ENCODE assay signal across 10 mouse cellular contexts in genomic region chr17:28234641-28235040, GRCm38 (mm10). TPM values are rescaled to one million over a fixed set of nuclear protein-coding genes. Genes with fewer than 3 reads are reported as not detected.
DNase-seq lines count a peak whose midpoint lies in the region; ATAC-seq and TF ChIP-seq lines count a peak whose summit lies in the region.
"Had no signal": no experiment of that assay in that cellular context is flagged by ENCODE, and none has a peak within 500 bp of the region (broad histone marks: within the 10 kb centered on the region; RNA-seq: fewer than 3 reads in every experiment).

No protein-coding gene starts in this region.

- TF ChIP-seq CTCF in lung, adult 2 months (IDR thresholded peaks at IDR 0.05; ENCODE audit: insufficient read depth, low read length): no peak
- TF ChIP-seq CTCF in small intestine, adult 2 months (IDR thresholded peaks at IDR 0.05; ENCODE audit: extremely low read depth, insufficient read length, insufficient replicate concordance, low read depth, low read length): no peak

- no peak for TF ChIP-seq POLR2A in lung, adult 2 months (IDR thresholded peaks at IDR 0.05; ENCODE audit: borderline replicate concordance, extremely low read depth, low read depth, low read length)
- no peak for TF ChIP-seq POLR2A in small intestine, adult 2 months (IDR thresholded peaks at IDR 0.05; ENCODE audit: low read depth, low read length)

- no peak for ATAC-seq in erythroblast, adult 5-6 weeks (replicated peaks; ENCODE audit: low FRiP score, poor library complexity, severe bottlenecking)
- ATAC-seq in lung, embryonic 15.5 days (ENCODE audit: borderline replicate concordance, extremely low read depth, low FRiP score, low TSS enrichment): no peak
- ATAC-seq in hindbrain, embryonic 14.5 days (ENCODE audit: low FRiP score): no peak
- ATAC-seq in inflammation-experienced regulatory T-cells, adult 6 months: no peak
- ATAC-seq: Patski had no signal

- H3K4me3 ChIP-seq in erythroblast, embryonic 14.5 days (replicated peaks): peak overlapping the region; percentile 0
- H3K4me3 ChIP-seq in lung, embryonic 15.5 days: no peak overlapping the region
- H3K4me3 ChIP-seq in lung, adult 2 months (replicated peaks; ENCODE audit: extremely low read depth, low read depth, low read length): no peak overlapping the region
- no peak overlapping the region for H3K4me3 ChIP-seq in hindbrain, embryonic 14.5 days (replicated peaks; ENCODE audit: low read length)
- H3K4me3 ChIP-seq in small intestine, adult 2 months (ENCODE audit: low read depth, low read length): peak overlapping the region; percentile 32

- peaks cover 72% of the 10 kb centered on the region for H3K4me1 ChIP-seq in erythroblast, embryonic 14.5 days (ENCODE audit: control insufficient read depth)
- H3K4me1 ChIP-seq in lung, embryonic 15.5 days: peaks cover 12% of the 10 kb centered on the region
- H3K4me1 ChIP-seq in lung, adult 2 months (ENCODE audit: control insufficient read depth, insufficient read depth, low read length): 0 out of 2 replicates have a peak, but pooled peaks cover 4% of the 10 kb centered on the region
- H3K4me1 ChIP-seq in hindbrain, embryonic 14.5 days (replicated peaks; ENCODE audit: control insufficient read depth, insufficient read depth, low read length): 0 out of 2 replicates have a peak, but pooled peaks cover 3% of the 10 kb centered on the region
- peaks cover 22% of the 10 kb centered on the region for H3K4me1 ChIP-seq in small intestine, adult 2 months (ENCODE audit: control insufficient read depth, insufficient read depth, insufficient read length, low read length)

- peaks cover 46% of the 10 kb centered on the region for H3K36me3 ChIP-seq in erythroblast, embryonic 14.5 days (ENCODE audit: control insufficient read depth)
- 0 out of 2 replicates have a peak, but pooled peaks cover 5% of the 10 kb centered on the region for H3K36me3 ChIP-seq in lung, embryonic 15.5 days
- H3K36me3 ChIP-seq in hindbrain, embryonic 14.5 days (replicated peaks; ENCODE audit: control insufficient read depth, insufficient read depth): 0 out of 2 replicates have a peak, but pooled peaks cover 3% of the 10 kb centered on the region
- H3K36me3 ChIP-seq in small intestine, adult 2 months (ENCODE audit: control insufficient read depth, insufficient read depth, low read length): peaks cover 21% of the 10 kb centered on the region

- peak overlapping the region; percentile 16; the same call in 1 of the 2 replicates for H3K4me2 ChIP-seq in lung, embryonic 15.5 days
- peak overlapping the region; percentile 78; the same call in 1 of the 2 replicates for H3K4me2 ChIP-seq in hindbrain, embryonic 14.5 days (replicated peaks)

- no peaks in the 10 kb centered on the region for H3K27me3 ChIP-seq in erythroblast, embryonic 14.5 days (ENCODE audit: control insufficient read depth)
- H3K27me3 ChIP-seq in lung, embryonic 15.5 days: peaks cover 3% of the 10 kb centered on the region; the same call in 1 of the 2 replicates
- no peaks in the 10 kb centered on the region for H3K27me3 ChIP-seq in hindbrain, embryonic 14.5 days (ENCODE audit: control insufficient read depth, insufficient read depth, low read length)
- no peaks in the 10 kb centered on the region for H3K27me3 ChIP-seq in small intestine, adult 2 months (ENCODE audit: control insufficient read depth, insufficient read depth, low read length)
- H3K27me3 ChIP-seq: Patski had no signal

- H3K27ac ChIP-seq in lung, embryonic 15.5 days: no peak overlapping the region
- H3K27ac ChIP-seq in hindbrain, embryonic 14.5 days: no peak overlapping the region
- H3K27ac ChIP-seq in small intestine, adult 2 months (ENCODE audit: insufficient read depth, low read depth, low read length): peak overlapping the region; percentile 78; the same call in 1 of the 2 replicates

- H3K9me3 ChIP-seq in erythroblast, embryonic 14.5 days (ENCODE audit: control insufficient read depth, low read length): no peaks in the 10 kb centered on the region
- H3K9me3 ChIP-seq in lung, embryonic 15.5 days: no peaks in the 10 kb centered on the region
- no peaks in the 10 kb centered on the region for H3K9me3 ChIP-seq in hindbrain, embryonic 14.5 days (ENCODE audit: control insufficient read depth, low read length)

- no peak for DNase-seq in lung, adult 2 months
- DNase-seq in hindbrain, embryonic 14.5 days (ENCODE audit: low spot score): no peak
- DNase-seq in gastrocnemius, adult 8-10 months (ENCODE audit: low spot score in 2 of 2): no peak
- DNase-seq: kidney, adult 11 months had no signal

- WGBS in lung, embryonic 15.5 days: 79% methylated on average over 5 of the region's 5 CpGs
- 86% methylated on average over 5 of the region's 5 CpGs for WGBS in lung, adult 2 months
- 84% methylated on average over 5 of the region's 5 CpGs for WGBS in hindbrain, embryonic 14.5 days
- 87% methylated on average over 5 of the region's 5 CpGs for whole genome bisulfite sequencing in small intestine, adult 2 months

- no peak overlapping the region for H3K9ac ChIP-seq in lung, embryonic 15.5 days
- no peak overlapping the region for H3K9ac ChIP-seq in hindbrain, embryonic 14.5 days

RNA-seq across cellular contexts. Expression of gene Ppard, which starts 2.1 kb away (rescaled TPM):
- polyA plus RNA-seq in erythroblast, embryonic 14.5 days (2012): 5.3 and 6.6 TPM in 2 replicates
- total RNA-seq in erythroblast, adult 5-6 weeks (2015; ENCODE audit: low replicate concordance): 0.21 and 0.77 TPM in 2 replicates
- 0.94 TPM in 1 of 2 replicates, not detected in the other for total RNA-seq in erythroblast, adult 5-6 weeks (2017; ENCODE audit: low replicate concordance)
- polyA plus RNA-seq in lung, embryonic 15.5 days (2015; fragmentation: Nextera tagmentation; extraction: Ambion mirVana): 2.1 and 2.9 TPM in 2 replicates
- polyA plus RNA-seq in lung, adult 2 months (2012; rRNA removed): 33.3 and 41.7 TPM in 2 replicates
- polyA plus RNA-seq in hindbrain, embryonic 14.5 days (2014; fragmentation: Nextera tagmentation; extraction: Ambion mirVana): 1.6 and 1.8 TPM in 2 replicates
- polyA plus RNA-seq in small intestine, adult 2 months (2012; rRNA removed): 118 and 203 TPM in 2 replicates
- polyA plus RNA-seq in inflammation-experienced regulatory T-cells, adult 6 months (2017; shearing (Covaris generic)): 1 to 10 TPM; 2.5 to 3.8 (median 3.8) TPM
- total RNA-seq in gastrocnemius, adult 8-10 months (2022): 10 to 100 TPM; 24.7 to 28.3 (median 26.1) TPM

RNA-seq across cellular contexts. Expression of gene Def6, which starts 27.1 kb away (rescaled TPM):
- 0.53 and 0.80 TPM in 2 replicates for polyA plus RNA-seq in erythroblast, embryonic 14.5 days (2012)
- total RNA-seq in erythroblast, adult 5-6 weeks (2015; ENCODE audit: low replicate concordance): 7.5 and 12.9 TPM in 2 replicates
- total RNA-seq in erythroblast, adult 5-6 weeks (2017; ENCODE audit: low replicate concordance): 21.9 and 28.0 TPM in 2 replicates
- polyA plus RNA-seq in lung, embryonic 15.5 days (2015; fragmentation: Nextera tagmentation; extraction: Ambion mirVana): 4.5 and 7.8 TPM in 2 replicates
- polyA plus RNA-seq in lung, adult 2 months (2012; rRNA removed): 15.2 and 22.0 TPM in 2 replicates
- polyA plus RNA-seq in hindbrain, embryonic 14.5 days (2014; fragmentation: Nextera tagmentation; extraction: Ambion mirVana): 4.3 and 6.5 TPM in 2 replicates
- 4.0 and 7.0 TPM in 2 replicates for polyA plus RNA-seq in small intestine, adult 2 months (2012; rRNA removed)
- 10 to 100 TPM; 29.7 to 51.9 (median 32.8) TPM for polyA plus RNA-seq in inflammation-experienced regulatory T-cells, adult 6 months (2017; shearing (Covaris generic))
- total RNA-seq in gastrocnemius, adult 8-10 months (2022): 1 to 10 TPM in 3 of 4 experiments, under 1 TPM in 1; 0.90 to 2.1 (median 1.2) TPM

RNA-seq across cellular contexts. Expression of gene Zfp523, which starts 57.7 kb away (rescaled TPM):
- 0.39 and 0.46 TPM in 2 replicates for polyA plus RNA-seq in erythroblast, embryonic 14.5 days (2012)
- total RNA-seq in erythroblast, adult 5-6 weeks (2015; ENCODE audit: low replicate concordance): 1.5 and 2.3 TPM in 2 replicates
- total RNA-seq in erythroblast, adult 5-6 weeks (2017; ENCODE audit: low replicate concordance): 2.1 and 2.5 TPM in 2 replicates
- polyA plus RNA-seq in lung, embryonic 15.5 days (2015; fragmentation: Nextera tagmentation; extraction: Ambion mirVana): 39.1 and 41.8 TPM in 2 replicates
- polyA plus RNA-seq in lung, adult 2 months (2012; rRNA removed): 69.0 and 75.8 TPM in 2 replicates
- 40.9 and 41.3 TPM in 2 replicates for polyA plus RNA-seq in hindbrain, embryonic 14.5 days (2014; fragmentation: Nextera tagmentation; extraction: Ambion mirVana)
- 27.4 and 39.8 TPM in 2 replicates for polyA plus RNA-seq in small intestine, adult 2 months (2012; rRNA removed)
- polyA plus RNA-seq in inflammation-experienced regulatory T-cells, adult 6 months (2017; shearing (Covaris generic)): 1 to 10 TPM; 3.1 to 7.8 (median 6.2) TPM
- total RNA-seq in gastrocnemius, adult 8-10 months (2022): 10 to 100 TPM; 13.0 to 19.2 (median 16.7) TPM

Comparison
In these comparisons a context has a peak if more than half of its experiments do, and no peak if none do; other contexts are left out.
1. H3K4me3 ChIP-seq: peak in erythroblast, embryonic 14.5 days (single experiment) and small intestine, adult 2 months (single experiment); none in lung, embryonic 15.5 days (single experiment), lung, adult 2 months (single experiment) and hindbrain, embryonic 14.5 days (single experiment).